Mouse (Mus musculus): ENCODE data around the gene Dync2h1. TPM values are rescaled to one million over a fixed set of nuclear protein-coding genes. Genes with fewer than 3 reads are reported as not detected.

Dync2h1 gene
- polyA plus RNA-seq, 1 experiment from 2014 or later: 2.2 TPM

DNA sequence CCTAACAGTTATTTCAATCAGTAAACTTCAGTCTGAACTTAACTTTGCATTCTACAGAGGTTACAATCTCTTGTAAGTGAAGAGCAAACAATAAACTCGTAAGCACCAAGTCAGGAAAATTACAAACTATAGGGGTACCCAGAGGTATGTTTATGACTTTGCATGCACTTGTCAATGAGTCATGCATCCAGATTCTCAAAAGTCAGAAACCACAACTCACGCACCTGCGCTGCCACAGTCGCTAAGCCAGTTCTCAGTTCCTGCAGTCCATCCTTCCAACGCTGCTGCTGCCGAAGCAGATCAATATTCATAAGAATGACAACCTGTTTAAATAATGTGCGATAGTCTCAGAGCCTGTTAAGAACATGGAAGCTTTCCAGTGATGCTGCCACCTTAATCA lies 25.6 kb downstream of the Dync2h1 start:
- no peak overlapping the region for H3K4me3 ChIP-seq (replicated peaks)
- H3K9me3 ChIP-seq (replicated peaks): no peaks in the 10 kb centered on the region
- 0 out of 2 replicates have a peak, but pooled peaks cover 5% of the 10 kb centered on the region for H3K36me3 ChIP-seq
- H3K27me3 ChIP-seq: no peaks in the 10 kb centered on the region
- H3K27ac ChIP-seq: no peak overlapping the region
- H3K4me2 ChIP-seq: no peak overlapping the region
- 82% methylated on average over 7 of the region's 7 CpGs for WGBS (ENCODE audit: insufficient replicate concordance)
- no peak for DNase-seq
- H3K4me1 ChIP-seq (replicated peaks): no peaks in the 10 kb centered on the region
- H3K9ac ChIP-seq: no peak overlapping the region
- no peak for ATAC-seq (ENCODE audit: low read depth)

DNA sequence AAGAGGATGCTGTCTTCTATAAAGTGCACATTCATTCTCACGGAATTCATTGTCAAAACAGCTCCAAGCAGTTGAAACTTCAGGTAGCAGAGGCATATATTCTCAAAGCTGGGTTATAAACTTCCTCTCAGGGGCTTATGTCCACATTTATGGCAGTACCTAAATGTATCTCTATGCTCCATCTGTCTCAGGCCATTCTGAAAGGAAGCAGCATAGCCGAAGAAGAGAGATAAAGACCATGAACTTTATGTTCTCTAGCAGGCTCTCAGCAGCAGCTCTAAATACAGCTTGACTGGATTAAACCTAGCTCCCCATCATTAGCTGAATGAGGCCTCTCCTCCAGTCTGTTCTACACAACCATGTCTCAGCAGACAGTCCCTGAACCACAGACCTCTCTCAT lies 29.9 kb downstream of the Dync2h1 start:
- 35% methylated on average over 2 of the region's 2 CpGs for WGBS (ENCODE audit: insufficient replicate concordance)
- no peak for ATAC-seq (ENCODE audit: low read depth)
- Histone ChIP-seq H3K27me3 (no peaks in the 10 kb centered on the region), H3K36me3 (no peaks in the 10 kb centered on the region), H3K9me3 (replicated peaks) (no peaks in the 10 kb centered on the region), H3K4me2 (no peak overlapping the region), H3K9ac (no peak overlapping the region), H3K4me3 (replicated peaks) (no peak overlapping the region), H3K27ac (no peak overlapping the region), H3K4me1 (replicated peaks) (no peaks in the 10 kb centered on the region)
- DNase-seq: no peak

DNA sequence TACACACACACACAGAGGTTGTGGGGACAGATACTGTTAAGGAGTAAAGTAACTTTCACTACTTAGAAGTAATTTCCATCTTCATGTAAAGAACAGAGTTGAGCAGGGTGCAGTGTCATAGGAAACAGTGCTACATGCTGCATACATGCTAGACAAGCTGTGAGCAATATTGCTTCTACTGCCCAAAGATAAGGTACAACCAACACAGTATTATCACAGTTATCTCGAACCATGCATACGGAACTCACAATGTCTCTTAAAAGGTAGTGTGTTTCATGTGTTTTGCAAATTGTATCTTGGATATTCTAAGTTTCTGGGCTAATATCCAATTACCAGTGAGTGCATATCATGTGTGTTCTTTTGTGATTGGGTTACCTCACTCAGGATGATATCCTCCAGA lies 61.4 kb downstream of the Dync2h1 start:
- WGBS (ENCODE audit: insufficient replicate concordance): 59% methylated on average over 2 of the region's 2 CpGs
- H3K36me3 ChIP-seq: 0 out of 2 replicates have a peak, but pooled peaks cover 3% of the 10 kb centered on the region
- no peak overlapping the region for H3K4me2 ChIP-seq
- no peaks in the 10 kb centered on the region for H3K9me3 ChIP-seq (replicated peaks)
- H3K9ac ChIP-seq: no peak overlapping the region
- H3K27me3 ChIP-seq: no peaks in the 10 kb centered on the region
- ATAC-seq (ENCODE audit: low read depth): no peak
- H3K4me1 ChIP-seq (replicated peaks): no peaks in the 10 kb centered on the region
- H3K27ac ChIP-seq: no peak overlapping the region
- no peak overlapping the region for H3K4me3 ChIP-seq (replicated peaks)
- no peak for DNase-seq

DNA sequence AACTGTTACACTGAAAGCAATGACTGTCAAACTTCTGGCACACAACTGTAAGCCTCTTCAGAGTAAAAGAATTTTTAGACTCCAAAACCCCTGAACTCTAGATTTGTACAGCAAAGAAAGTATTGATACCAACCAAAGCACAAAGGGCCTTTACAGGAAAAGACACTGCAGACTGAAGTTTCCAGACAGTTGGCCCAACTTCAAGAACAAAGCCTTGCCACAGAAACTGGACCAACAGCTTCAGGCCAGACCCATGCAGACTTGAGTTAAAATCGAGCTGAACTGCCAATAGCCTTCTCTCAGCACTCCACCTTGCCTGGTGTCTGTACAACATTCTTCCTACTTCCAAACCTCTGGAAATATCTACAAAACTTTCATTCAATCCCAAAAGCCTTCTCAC lies 74.1 kb downstream of the Dync2h1 start:
- Histone ChIP-seq H3K4me3 (replicated peaks) (no peak overlapping the region), H3K36me3 (no peaks in the 10 kb centered on the region), H3K9ac (no peak overlapping the region), H3K4me2 (no peak overlapping the region), H3K27ac (no peak overlapping the region), H3K27me3 (no peaks in the 10 kb centered on the region), H3K9me3 (replicated peaks) (no peaks in the 10 kb centered on the region), H3K4me1 (replicated peaks) (no peaks in the 10 kb centered on the region)
- 36% methylated on average over 1 of the region's 1 CpGs for WGBS (ENCODE audit: insufficient replicate concordance)
- ATAC-seq (ENCODE audit: low read depth): no peak
- DNase-seq: no peak

DNA sequence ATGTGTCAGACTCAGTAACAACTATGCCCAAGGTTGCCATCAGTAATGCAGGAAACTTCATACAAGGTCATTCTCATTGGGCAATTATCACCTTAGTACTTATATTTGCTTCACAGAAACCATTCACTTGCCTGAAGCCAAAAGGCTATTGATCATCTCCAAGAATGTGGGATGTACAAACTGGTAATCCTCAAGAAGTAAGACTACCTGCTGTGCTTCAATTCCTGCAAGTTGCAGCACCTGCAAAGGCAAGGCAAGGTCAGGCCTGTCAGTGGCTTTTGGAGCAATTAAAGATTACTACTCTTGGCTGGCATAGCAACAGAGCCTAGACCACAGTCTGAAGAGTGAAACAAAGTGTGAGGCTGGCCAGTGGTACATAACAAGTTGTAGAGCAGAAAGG lies 82.9 kb downstream of the Dync2h1 start:
- Histone ChIP-seq H3K9me3 (replicated peaks) (no peaks in the 10 kb centered on the region), H3K4me3 (replicated peaks) (no peak overlapping the region), H3K9ac (no peak overlapping the region), H3K27me3 (no peaks in the 10 kb centered on the region), H3K4me2 (no peak overlapping the region), H3K27ac (no peak overlapping the region), H3K36me3 (no peaks in the 10 kb centered on the region), H3K4me1 (replicated peaks) (no peaks in the 10 kb centered on the region)
- DNase-seq (no peak), ATAC-seq (ENCODE audit: low read depth) (no peak)

DNA sequence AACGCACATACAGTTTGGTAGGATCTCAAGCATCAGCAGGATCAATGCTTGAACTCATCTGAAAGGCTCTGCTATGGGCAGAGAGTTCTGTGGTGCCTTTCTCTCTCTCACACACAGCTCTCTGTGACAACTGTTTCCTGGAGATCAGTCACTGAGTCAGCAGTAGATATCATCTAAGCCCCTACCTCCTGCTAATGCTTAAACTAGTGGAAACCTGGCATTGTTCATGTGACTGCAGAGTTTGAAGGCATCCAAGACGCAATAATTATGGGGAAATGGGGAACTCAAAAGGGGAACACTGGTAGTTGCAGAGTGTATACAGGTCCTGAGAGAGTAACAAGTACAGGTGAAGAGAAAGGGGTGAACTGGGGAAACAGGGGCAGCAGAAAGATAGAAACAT lies 109.6 kb downstream of the Dync2h1 start:
- no peak for DNase-seq
- no peak for ATAC-seq (ENCODE audit: low read depth)
- Histone ChIP-seq H3K9ac (no peak overlapping the region), H3K36me3 (peaks cover 5% of the 10 kb centered on the region; the same call in 1 of the 2 replicates), H3K4me3 (replicated peaks) (no peak overlapping the region), H3K9me3 (replicated peaks) (no peaks in the 10 kb centered on the region), H3K27ac (no peak overlapping the region), H3K4me1 (replicated peaks) (no peaks in the 10 kb centered on the region), H3K27me3 (no peaks in the 10 kb centered on the region), H3K4me2 (no peak overlapping the region)
- 52% methylated on average over 2 of the region's 2 CpGs for WGBS (ENCODE audit: insufficient replicate concordance)

DNA sequence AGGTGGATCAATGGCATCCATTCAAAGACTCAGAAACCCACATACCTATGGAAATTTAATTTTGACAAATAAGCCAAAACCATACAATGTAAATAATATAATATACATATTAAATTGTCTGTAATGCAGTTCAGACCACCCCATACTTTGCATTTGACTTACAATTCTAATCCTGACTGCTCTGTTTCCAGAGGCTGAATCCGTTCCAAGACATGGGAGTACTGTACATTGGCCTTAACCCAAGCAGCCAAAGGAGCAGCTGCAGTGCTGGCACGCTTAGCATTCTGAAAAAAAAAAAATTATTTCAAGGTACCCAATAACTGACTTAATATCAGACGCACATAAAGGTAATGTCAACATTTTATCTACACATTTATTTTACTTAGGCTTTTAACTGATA lies 113.4 kb downstream of the Dync2h1 start:
- Histone ChIP-seq H3K9me3 (replicated peaks) (no peaks in the 10 kb centered on the region), H3K27me3 (no peaks in the 10 kb centered on the region), H3K4me2 (no peak overlapping the region), H3K4me1 (replicated peaks) (no peaks in the 10 kb centered on the region), H3K27ac (no peak overlapping the region), H3K36me3 (no peaks in the 10 kb centered on the region), H3K9ac (no peak overlapping the region), H3K4me3 (replicated peaks) (no peak overlapping the region)
- DNase-seq: no peak
- ATAC-seq (ENCODE audit: low read depth): no peak
- 61% methylated on average over 3 of the region's 3 CpGs for WGBS (ENCODE audit: insufficient replicate concordance)

DNA sequence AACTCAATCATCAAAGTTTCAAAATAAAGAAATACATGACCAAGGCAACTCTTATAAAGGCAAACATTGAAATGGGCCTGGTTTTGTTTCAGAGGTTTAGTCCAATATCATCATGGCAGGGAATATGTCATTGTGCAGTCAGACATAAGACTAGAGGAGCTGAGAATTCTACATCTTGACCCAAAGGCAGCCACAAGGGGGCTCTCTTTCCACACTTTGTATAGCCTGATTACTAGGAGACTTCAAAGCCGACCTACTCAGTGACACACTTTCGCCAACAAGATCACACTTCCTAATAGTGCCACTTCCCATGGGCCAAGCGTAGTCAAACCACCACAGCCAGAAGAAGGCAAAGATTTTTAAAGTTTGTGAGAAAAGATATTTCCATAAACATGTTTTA lies 133.7 kb downstream of the Dync2h1 start:
- Histone ChIP-seq H3K27me3 (no peaks in the 10 kb centered on the region), H3K4me1 (replicated peaks) (no peaks in the 10 kb centered on the region), H3K9me3 (replicated peaks) (no peaks in the 10 kb centered on the region), H3K36me3 (no peaks in the 10 kb centered on the region), H3K27ac (no peak overlapping the region), H3K4me2 (no peak overlapping the region), H3K9ac (no peak overlapping the region), H3K4me3 (replicated peaks) (no peak overlapping the region)
- ATAC-seq (ENCODE audit: low read depth) (no peak), DNase-seq (peak; percentile 3)
- WGBS (ENCODE audit: insufficient replicate concordance): 60% methylated on average over 3 of the region's 3 CpGs

DNA sequence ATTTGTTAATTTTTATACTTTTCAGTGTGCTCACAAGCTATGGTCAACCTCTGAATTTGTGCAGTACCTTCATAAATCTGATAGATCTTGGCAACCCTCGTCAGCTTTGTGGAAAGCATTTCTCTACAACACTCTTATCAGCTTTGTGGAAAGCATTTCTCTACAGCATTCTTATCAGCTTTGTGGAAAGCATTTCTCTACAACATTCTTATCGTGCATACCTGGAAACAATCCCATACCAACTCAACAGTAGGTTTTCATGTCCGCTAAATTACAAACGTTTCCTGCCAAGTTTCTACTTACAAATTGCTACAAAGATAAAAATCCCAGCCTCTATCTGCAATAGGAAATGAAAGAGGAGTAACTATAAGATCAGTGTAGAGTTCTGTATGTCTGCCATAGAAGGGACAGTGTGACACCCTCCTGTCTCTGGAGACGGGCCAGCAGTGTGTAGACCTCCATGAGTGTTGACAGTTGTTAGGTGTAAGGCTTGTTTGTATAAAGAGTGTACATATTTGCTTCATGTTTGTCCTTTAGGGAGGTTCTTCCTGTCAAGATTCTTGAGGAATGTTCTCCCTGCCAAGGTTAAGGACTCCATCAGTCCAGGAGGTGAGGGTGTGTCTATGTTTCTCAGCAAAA lies 141.5 kb downstream of the Dync2h1 start:
- H3K9me3 ChIP-seq (replicated peaks): no peaks in the 10 kb centered on the region

DNA sequence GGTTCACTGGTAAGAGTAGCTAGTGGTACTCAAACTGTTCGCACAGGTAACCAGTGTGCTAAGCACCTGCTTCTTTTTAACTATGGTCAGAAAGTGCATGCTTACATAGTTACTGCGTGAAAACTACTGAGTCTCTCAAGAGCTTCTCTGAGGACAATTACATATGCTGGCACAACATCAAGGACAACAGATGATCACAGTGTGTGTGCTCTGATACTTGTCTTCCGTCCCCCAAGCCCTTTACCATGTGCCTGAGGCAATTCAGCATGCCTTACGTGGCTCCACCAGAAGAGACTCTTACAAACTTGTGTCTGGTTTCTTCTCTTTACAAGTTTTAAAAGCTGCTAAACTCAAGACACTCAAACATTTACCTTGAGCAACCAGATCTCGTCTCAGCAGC lies 143.0 kb downstream of the Dync2h1 start:
- H3K9ac ChIP-seq: no peak overlapping the region
- H3K9me3 ChIP-seq (replicated peaks): no peaks in the 10 kb centered on the region
- no peak overlapping the region for H3K4me2 ChIP-seq
- no peak overlapping the region for H3K27ac ChIP-seq
- H3K36me3 ChIP-seq: 0 out of 2 replicates have a peak, but pooled peaks cover 3% of the 10 kb centered on the region
- H3K4me3 ChIP-seq (replicated peaks): no peak overlapping the region
- ATAC-seq (ENCODE audit: low read depth) (no peak), DNase-seq (no peak)
- WGBS (ENCODE audit: insufficient replicate concordance): 72% methylated on average over 5 of the region's 5 CpGs
- no peaks in the 10 kb centered on the region for H3K4me1 ChIP-seq (replicated peaks)
- no peaks in the 10 kb centered on the region for H3K27me3 ChIP-seq

More for the DNA sequence above, 141.5 kb downstream of the Dync2h1 start:
- H3K27me3 ChIP-seq: no peaks in the 10 kb centered on the region
- 55% methylated on average over 5 of the region's 5 CpGs for WGBS (ENCODE audit: insufficient replicate concordance)
- H3K4me3 ChIP-seq (replicated peaks): no peak overlapping the region
- no peak overlapping the region for H3K4me2 ChIP-seq
- H3K36me3 ChIP-seq: 0 out of 2 replicates have a peak, but pooled peaks cover 3% of the 10 kb centered on the region
- H3K27ac ChIP-seq: no peak overlapping the region
- no peak for DNase-seq
- ATAC-seq (ENCODE audit: low read depth): no peak
- H3K9ac ChIP-seq: no peak overlapping the region
- no peaks in the 10 kb centered on the region for H3K4me1 ChIP-seq (replicated peaks)

DNA sequence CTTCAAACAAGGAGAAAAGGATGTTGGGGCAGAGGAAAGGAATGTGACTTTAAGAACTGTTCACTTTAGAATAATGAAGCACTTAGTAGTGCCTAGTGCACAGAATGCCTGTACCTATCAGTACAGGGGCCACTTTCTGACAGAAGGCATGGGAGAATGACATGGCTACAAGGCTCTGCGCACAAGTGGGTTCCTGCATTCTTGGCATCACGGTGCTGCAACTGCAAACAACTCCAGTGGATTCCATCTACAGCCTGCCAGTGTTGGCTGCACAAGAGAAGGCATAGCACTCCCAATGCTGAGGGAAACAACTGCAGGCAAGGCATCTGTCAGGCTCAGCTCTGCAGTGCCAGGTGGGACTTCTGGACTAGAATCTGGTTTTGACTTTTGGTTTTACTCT lies 151.7 kb downstream of the Dync2h1 start:
- no peak overlapping the region for H3K4me3 ChIP-seq (replicated peaks)
- no peak overlapping the region for H3K9ac ChIP-seq
- H3K9me3 ChIP-seq (replicated peaks): no peaks in the 10 kb centered on the region
- H3K4me1 ChIP-seq (replicated peaks): no peaks in the 10 kb centered on the region
- no peaks in the 10 kb centered on the region for H3K27me3 ChIP-seq
- no peak for ATAC-seq (ENCODE audit: low read depth)
- no peak overlapping the region for H3K4me2 ChIP-seq
- DNase-seq: no peak
- H3K27ac ChIP-seq: no peak overlapping the region
- no peaks in the 10 kb centered on the region for H3K36me3 ChIP-seq
- WGBS (ENCODE audit: insufficient replicate concordance): 67% methylated on average over 2 of the region's 2 CpGs

DNA sequence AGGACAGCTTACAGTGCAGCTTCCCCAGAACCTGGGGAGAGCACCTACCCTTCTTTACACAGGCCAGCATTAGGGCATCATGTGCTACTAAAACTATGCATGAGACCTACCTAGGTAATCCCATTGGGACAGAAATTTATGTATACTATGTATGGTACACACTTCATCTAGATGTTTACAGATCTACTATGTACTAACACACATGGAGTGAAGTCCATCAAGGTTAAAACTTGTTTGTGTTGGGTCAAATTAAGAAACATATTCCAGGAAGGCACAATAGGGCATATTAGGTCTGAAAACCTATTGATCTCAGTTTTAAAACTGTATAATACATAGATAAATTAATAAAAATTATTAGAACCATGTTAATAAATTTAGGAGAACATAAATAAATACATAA lies 168.6 kb downstream of the Dync2h1 start:
- H3K27me3 ChIP-seq: no peaks in the 10 kb centered on the region
- no peaks in the 10 kb centered on the region for H3K9me3 ChIP-seq (replicated peaks)
- no peak overlapping the region for H3K27ac ChIP-seq

More for the DNA sequence above, 168.6 kb downstream of the Dync2h1 start:
- DNase-seq (no peak), ATAC-seq (ENCODE audit: low read depth) (no peak)
- Histone ChIP-seq H3K9ac (no peak overlapping the region), H3K36me3 (no peaks in the 10 kb centered on the region), H3K4me1 (replicated peaks) (no peaks in the 10 kb centered on the region), H3K4me3 (replicated peaks) (no peak overlapping the region), H3K4me2 (no peak overlapping the region)

Measured in liver, embryonic 13.5 days (tissue).